Mouse (Mus musculus) bone marrow, adult 2 months (tissue): ENCODE data around the gene Rho. TPM values are rescaled to one million over a fixed set of nuclear protein-coding genes. Genes with fewer than 3 reads are reported as not detected.
A peak's percentile ranks its signal among the peaks of the same experiment; 100 is the strongest.

ENCODE experiments used
- H3K27ac ChIP-seq: fragments of 200-500 bp; 2 replicates; pipeline ENCODE4 v1.5.1; 2012; ENCODE audit warnings: low read depth, mild to moderate bottlenecking, control low read depth, inconsistent platforms, low read length; ENCODE audit not compliant: control insufficient read depth, poor library complexity, insufficient read depth
- H3K4me1 ChIP-seq: fragments of 200-500 bp; 2 replicates; pipeline ENCODE4 v1.6.1; 2011; ENCODE audit warnings: low read length; ENCODE audit not compliant: control insufficient read depth, insufficient read depth
- H3K4me3 ChIP-seq: fragments of 200-500 bp; replicated peaks from 2 replicates; pipeline ENCODE3; 2011; ENCODE audit warnings: mild to moderate bottlenecking, low read depth, low read length, control low read depth; ENCODE audit not compliant: control insufficient read depth
- CTCF ChIP-seq: fragments of 200-500 bp; IDR thresholded peaks from 2 replicates; pipeline ENCODE4 v1.5.1; 2011; ENCODE audit warnings: low read length, control low read depth; ENCODE audit not compliant: control insufficient read depth, insufficient read depth
- POLR2A ChIP-seq: fragments of 200-500 bp; IDR thresholded peaks from 2 replicates; pipeline ENCODE4 v1.6.1; 2011; ENCODE audit warnings: low read depth, mild to moderate bottlenecking, control low read depth, low read length, borderline replicate concordance; ENCODE audit not compliant: control insufficient read depth
- WGBS: fragments of 180-500 bp; shearing (Covaris S2); methylation state at CpG from one replicate; pipeline ENCODE4 v1.1.7; 2018; 5-methylcytosine and 5-hydroxymethylcytosine counted together
- polyA plus RNA-seq: library from polyadenylated mRNA; stranded (reverse); fragments of >200 nt; gene quantifications from 2 replicates; pipeline ENCODE4 v1.2.4, GENCODE M21; 2011; ENCODE audit warnings: low replicate concordance; ENCODE audit not compliant: missing spikeins, insufficient read depth, insufficient read length

Gene Rho
- polyA plus RNA-seq, 1 experiment = not detected

DNA sequence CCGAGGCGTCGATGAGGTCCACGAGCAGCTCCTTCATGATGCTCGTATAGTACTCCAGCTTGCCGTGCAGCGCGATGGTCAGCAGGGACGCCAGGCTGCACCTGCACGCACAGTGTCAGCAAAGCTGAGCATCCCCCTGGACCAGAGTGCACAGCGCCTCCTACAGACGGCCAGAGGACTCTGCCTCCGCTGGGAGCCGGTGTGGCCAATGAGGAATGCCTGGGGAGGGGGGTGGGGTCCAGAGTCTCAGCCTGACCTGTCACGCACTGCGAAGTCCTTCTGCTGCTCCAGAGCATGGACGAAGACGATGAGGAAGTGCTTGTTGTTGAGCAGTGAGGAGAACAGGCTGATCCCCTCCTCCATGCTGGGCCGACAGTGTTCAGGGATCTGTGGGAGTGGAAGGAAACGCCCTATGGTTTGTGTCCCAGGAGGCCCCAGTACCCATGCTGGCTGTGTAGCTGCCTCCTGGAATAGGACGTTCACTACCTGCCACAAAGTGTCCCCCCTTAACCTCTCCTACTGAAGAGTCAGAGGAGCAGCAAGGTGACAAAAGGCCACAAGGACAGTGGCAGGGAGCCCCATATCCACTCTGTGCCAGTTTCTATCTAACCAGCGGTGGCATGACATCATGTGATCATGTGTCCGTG lies 31.0 kb downstream of the Rho start:
- Histone ChIP-seq H3K4me3 (no peak overlapping the region), H3K27ac (no peak overlapping the region), H3K4me1 (no peaks in the 10 kb centered on the region; the same call in 1 of the 2 replicates)
- 91% methylated on average over 23 of the region's 23 CpGs for WGBS
- TF ChIP-seq CTCF = no peak; the same call in 1 of the 2 replicates
- TF ChIP-seq POLR2A = no peak

DNA sequence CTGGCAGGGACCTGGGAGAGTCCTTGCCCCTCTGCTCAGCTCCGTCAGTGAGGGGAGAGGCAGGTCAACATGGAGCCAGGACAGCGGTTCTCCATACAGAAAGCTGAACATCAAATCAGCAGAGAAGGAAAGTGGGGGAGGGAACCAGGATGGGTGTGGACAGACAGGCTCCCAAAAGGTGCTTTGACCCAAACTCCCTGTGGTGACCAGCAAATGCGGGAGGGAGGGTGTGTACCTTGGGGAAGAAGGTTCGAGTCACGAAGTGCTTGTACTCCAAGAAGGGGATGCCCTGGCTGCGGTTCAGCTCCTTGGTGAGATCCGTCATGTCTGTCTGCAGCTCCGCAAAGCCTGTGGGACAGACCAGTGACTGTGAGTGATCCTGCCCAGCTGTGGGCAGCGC lies 32.1 kb downstream of the Rho start:
- Histone ChIP-seq H3K4me1 (no peaks in the 10 kb centered on the region; the same call in 1 of the 2 replicates), H3K27ac (no peak overlapping the region), H3K4me3 (no peak overlapping the region)
- no peak for TF ChIP-seq POLR2A
- no peak for TF ChIP-seq CTCF
- WGBS = 92% methylated on average over 9 of the region's 9 CpGs

DNA sequence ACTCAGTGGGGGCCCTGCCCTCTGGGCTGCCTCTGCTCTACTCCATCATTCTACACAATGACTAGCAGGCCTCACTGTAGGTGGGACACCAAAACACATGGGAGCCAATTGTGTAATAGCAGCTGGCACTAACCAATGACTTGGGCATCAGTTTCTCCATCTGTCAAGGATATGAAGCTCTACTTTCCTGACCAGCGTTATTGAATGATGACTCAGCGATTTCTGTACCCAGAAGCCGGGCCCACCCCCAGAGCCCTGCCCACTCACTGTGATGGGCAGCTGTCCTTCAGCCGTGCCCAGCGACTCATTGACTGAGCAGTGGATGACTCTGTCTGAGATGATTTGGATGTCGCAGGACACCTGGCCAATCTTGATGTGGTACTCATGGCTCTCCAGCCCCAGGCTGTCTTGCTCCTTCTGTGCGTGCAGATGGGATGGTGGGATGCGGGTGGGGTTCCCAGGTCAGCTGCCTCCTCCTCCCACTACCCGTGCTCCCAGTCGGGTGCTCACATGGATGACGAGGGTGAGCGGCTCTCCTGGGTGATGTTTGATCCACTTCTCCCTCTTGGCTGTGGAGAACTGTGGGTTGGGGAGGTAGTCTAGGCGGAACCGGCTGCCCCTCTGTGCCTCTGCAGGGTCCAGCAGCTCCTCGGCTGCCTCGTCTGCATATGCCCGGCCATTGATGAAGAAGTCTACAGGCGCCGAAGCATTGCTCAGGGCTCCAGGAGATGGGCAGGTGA lies 34.8 kb downstream of the Rho start:
- Histone ChIP-seq H3K27ac (no peak overlapping the region), H3K4me1 (peaks cover 15% of the 10 kb centered on the region), H3K4me3 (no peak overlapping the region)
- WGBS = 85% methylated on average over 19 of the region's 19 CpGs
- TF ChIP-seq POLR2A = no peak
- no peak for TF ChIP-seq CTCF

DNA sequence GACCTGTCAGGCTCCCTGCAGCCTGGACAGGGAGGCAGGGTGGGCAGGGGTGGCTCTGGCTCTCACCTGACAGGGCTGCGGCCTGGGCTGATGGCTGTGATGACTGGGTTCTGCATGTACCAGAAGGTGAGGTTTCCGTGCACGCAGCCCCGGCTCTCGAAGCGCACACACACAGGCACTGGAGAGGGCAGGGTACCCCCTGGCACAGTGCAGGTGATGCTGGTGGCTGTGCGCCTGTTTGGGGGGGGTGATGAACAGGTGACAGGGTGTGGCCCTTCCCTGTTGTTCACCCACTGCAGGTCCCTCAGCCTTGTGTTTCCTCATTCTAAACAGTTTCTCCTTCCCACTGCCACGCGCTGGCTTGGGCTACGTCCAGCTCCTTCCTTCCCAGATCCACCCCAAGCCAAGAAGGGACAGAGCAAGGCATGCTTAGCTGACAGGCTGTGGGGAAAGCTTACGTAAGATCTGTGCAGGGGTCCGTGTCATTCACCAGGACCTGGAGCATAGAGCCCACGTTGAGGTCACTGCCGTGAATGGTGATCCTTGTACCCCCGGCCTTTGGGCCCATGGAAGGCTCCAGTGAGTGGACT lies 35.8 kb downstream of the Rho start:
- Histone ChIP-seq H3K4me1 (peaks cover 15% of the 10 kb centered on the region), H3K27ac (no peak overlapping the region), H3K4me3 (no peak overlapping the region)
- 74% methylated on average over 15 of the region's 15 CpGs for WGBS
- TF ChIP-seq CTCF = no peak
- TF ChIP-seq POLR2A = no peak

DNA sequence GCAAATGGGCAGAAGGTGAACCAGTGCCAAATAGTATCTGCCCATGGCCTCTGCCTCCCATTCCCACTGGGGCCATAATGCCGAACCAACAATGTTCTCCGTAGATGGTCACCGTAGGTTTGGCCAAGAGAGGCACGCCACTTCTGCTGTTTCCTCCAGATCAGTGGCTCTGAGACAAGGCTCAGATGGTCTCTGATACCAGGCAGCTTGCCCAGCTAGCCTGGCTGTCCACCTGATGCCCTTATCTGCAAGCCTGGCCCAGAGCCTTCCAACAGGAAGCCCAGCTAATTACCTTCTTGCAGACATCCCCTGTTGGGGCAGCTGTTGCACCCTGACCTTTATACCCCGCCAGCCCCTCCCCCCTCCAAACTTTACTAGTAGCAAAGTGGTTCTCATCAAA lies 36.5 kb downstream of the Rho start:
- Histone ChIP-seq H3K27ac (peak overlapping the region; percentile 26; the same call in 1 of the 2 replicates), H3K4me3 (no peak overlapping the region), H3K4me1 (peaks cover 17% of the 10 kb centered on the region)
- WGBS = 68% methylated on average over 5 of the region's 5 CpGs
- TF ChIP-seq CTCF (no peak), POLR2A (no peak)

DNA sequence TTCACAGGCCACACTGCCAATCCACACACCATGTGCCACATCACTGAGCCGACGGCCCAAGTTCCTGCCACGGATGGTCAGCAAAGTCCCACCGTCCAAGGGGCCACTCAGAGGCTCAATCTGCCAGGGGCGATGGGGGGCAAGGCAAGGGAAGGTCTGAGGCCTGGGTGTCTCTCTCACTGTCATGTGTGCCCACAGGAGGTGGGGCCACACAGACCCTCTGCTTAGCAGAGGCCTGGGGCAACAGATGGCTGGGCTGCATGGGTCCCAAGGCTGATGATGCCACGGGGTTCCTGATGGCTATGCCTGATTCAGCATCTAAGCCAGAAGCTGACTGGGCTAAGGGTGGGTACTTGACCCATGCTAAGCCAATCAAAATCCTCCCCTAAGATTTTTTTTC lies 37.2 kb downstream of the Rho start:
- 50% methylated on average over 6 of the region's 6 CpGs for WGBS
- H3K27ac ChIP-seq = peak overlapping the region; percentile 26; the same call in 1 of the 2 replicates
- no peak overlapping the region for H3K4me3 ChIP-seq
- H3K4me1 ChIP-seq = peaks cover 17% of the 10 kb centered on the region
- TF ChIP-seq CTCF = no peak
- no peak for TF ChIP-seq POLR2A

GRCm38 (mm10) chr6:115969103-115969502 lies 37.6 kb downstream of the Rho start:
- peaks cover 17% of the 10 kb centered on the region for H3K4me1 ChIP-seq
- 35% methylated on average over 9 of the region's 9 CpGs for WGBS
- peak overlapping the region; percentile 59 for H3K4me3 ChIP-seq
- TF ChIP-seq POLR2A (peak; percentile 25; the same call in 1 of the 2 replicates), CTCF (no peak)
- peak overlapping the region; percentile 83 for H3K27ac ChIP-seq

DNA sequence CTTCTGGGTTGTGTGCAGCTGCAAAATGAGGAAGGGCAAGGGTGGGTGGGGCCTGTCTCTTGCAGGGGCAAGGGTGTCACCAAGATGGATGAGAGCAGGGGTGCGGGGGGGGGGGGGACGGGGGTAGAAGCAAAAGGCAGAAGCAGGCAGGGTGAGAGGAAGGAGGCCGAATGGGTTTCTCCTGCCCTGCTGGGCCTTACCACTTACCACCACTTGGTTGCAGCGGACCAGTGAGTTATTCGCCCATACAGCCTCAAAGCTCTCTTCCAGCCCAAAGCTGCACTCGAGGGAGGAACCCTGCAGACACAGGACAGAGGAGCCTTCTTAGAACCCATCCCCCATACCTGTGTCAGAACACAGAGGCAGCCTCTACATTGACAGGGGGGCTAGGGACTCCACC lies 38.4 kb downstream of the Rho start:
- 8% methylated on average over 6 of the region's 6 CpGs for WGBS
- H3K4me3 ChIP-seq = no peak overlapping the region
- TF ChIP-seq CTCF (peak; percentile 18; the same call in 1 of the 2 replicates), POLR2A (no peak)
- peaks cover 17% of the 10 kb centered on the region for H3K4me1 ChIP-seq
- H3K27ac ChIP-seq = peak overlapping the region; percentile 83
